Mouse (Mus musculus) stomach, postnatal 0 days (tissue): ENCODE results near the gene Col23a1.
"Not testable (repeated sequence)": the region's sequence is repeated elsewhere in the genome, so short reads cannot be mapped to it uniquely, and the experiment has no call there.

ENCODE experiments used
- CTCF ChIP-seq: IDR thresholded peaks from 2 replicates; pipeline ENCODE4 v1.5.1; 2016; ENCODE audit warnings: antibody characterized with exemption, low read depth, mild to moderate bottlenecking, moderate library complexity
- EP300 ChIP-seq: optimal IDR thresholded peaks from 2 replicates; pipeline ENCODE3; 2016; ENCODE audit warnings: antibody characterized with exemption

DNA sequence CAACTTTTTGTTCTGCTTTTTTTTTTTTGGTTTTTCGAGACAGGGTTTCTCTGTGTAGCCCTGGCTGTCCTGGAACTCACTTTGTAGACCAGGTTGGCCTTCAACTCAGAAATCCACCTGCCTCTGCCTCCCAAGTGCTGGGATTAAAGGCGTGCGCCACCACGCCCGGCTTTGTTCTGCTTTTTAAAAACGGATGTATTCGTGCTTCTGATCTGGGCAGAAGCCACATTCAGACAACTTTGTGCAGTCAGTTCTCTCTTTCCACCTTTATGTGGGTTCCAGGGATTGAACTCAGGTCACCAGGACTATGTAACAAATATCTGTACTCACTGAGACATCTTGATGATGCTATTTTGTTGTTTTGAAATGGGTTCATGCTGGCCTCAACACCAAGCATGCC lies 343.5 kb downstream of the Col23a1 start:
- TF ChIP-seq CTCF, EP300: not testable (repeated sequence)
